Comparison of ENCODE assay signal across 25 mouse cellular contexts in the genomic region with DNA sequence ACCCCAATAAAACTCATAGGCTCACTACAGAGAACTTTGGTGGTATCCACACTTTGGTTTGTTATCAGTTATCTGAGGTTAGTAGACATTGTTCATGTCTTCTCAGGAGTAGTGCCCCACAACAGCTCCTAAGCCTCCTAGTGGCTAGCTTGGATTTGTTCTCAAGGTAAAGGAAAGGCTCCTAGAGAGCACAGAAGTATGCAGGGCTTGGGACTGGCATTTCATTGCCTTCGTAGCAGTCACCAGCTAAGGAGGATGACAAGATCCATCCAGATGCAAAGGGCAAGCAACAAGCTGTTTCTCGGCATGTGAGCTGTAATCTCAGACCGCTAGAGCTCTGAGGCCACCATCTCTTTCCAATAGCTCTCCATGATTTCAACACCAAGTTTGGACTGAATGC. TPM values are rescaled to one million over a fixed set of nuclear protein-coding genes. Genes with fewer than 3 reads are reported as not detected.
DNase-seq lines count a peak whose midpoint lies in the region; ATAC-seq and TF ChIP-seq lines count a peak whose summit lies in the region.
"Had no signal": no experiment of that assay in that cellular context is flagged by ENCODE, and none has a peak within 500 bp of the region (broad histone marks: within the 10 kb centered on the region; RNA-seq: fewer than 3 reads in every experiment).

No protein-coding gene starts in this region.

- H3K9ac ChIP-seq in intestine, postnatal 0 days (ENCODE audit: low read depth, low read length): no peak overlapping the region
- H3K9ac ChIP-seq: embryonic facial prominence, embryonic 13.5 days; embryonic facial prominence, embryonic 15.5 days; forebrain, embryonic 12.5 days had no signal

- WGBS in intestine, postnatal 0 days: 85% methylated on average over 3 of the region's 3 CpGs

- no peak overlapping the region for H3K4me3 ChIP-seq in intestine, postnatal 0 days (ENCODE audit: low read depth, low read length)
- H3K4me3 ChIP-seq: embryonic facial prominence, embryonic 13.5 days; embryonic facial prominence, embryonic 15.5 days; erythroblast, embryonic 14.5 days; forebrain, embryonic 10.5 days; forebrain, embryonic 12.5 days had no signal

- TF ChIP-seq CTCF in intestine, postnatal 0 days (IDR thresholded peaks at IDR 0.05; ENCODE audit: low read depth): no peak

- no peak overlapping the region for H3K4me2 ChIP-seq in intestine, postnatal 0 days (replicated peaks; ENCODE audit: low read depth)
- H3K4me2 ChIP-seq: embryonic facial prominence, embryonic 13.5 days; embryonic facial prominence, embryonic 15.5 days; forebrain, embryonic 12.5 days had no signal

- H3K4me1 ChIP-seq in intestine, postnatal 0 days (replicated peaks; ENCODE audit: control insufficient read depth, insufficient read depth, low read length): no peaks in the 10 kb centered on the region
- H3K4me1 ChIP-seq: embryonic facial prominence, embryonic 13.5 days; embryonic facial prominence, embryonic 15.5 days; forebrain, embryonic 10.5 days; forebrain, embryonic 12.5 days had no signal

- no peak overlapping the region for H3K27ac ChIP-seq in intestine, postnatal 0 days (ENCODE audit: low read depth, low read length)
- H3K27ac ChIP-seq: embryonic facial prominence, embryonic 13.5 days; embryonic facial prominence, embryonic 15.5 days; forebrain, embryonic 10.5 days; forebrain, embryonic 12.5 days had no signal

- no peak for ATAC-seq in intestine, postnatal 0 days
- ATAC-seq: activated CD4-positive, CD25-positive, alpha-beta regulatory T cell, adult 4 months; CD4-positive, CD25-positive, alpha-beta regulatory T cell, adult 4 months; forebrain, embryonic 14.5 days; forebrain, embryonic 16.5 days; Patski had no signal

- H3K9me3 ChIP-seq in intestine, postnatal 0 days (ENCODE audit: control insufficient read depth): no peaks in the 10 kb centered on the region
- H3K9me3 ChIP-seq: embryonic facial prominence, embryonic 13.5 days; embryonic facial prominence, embryonic 15.5 days; forebrain, embryonic 10.5 days; forebrain, embryonic 12.5 days had no signal

- H3K27me3 ChIP-seq in intestine, postnatal 0 days (replicated peaks; ENCODE audit: control insufficient read depth, insufficient read depth, low read length): no peaks in the 10 kb centered on the region
- H3K27me3 ChIP-seq: Patski had no signal

- DNase-seq in ES-CJ7 (ENCODE audit: low read depth, low spot score): peak; percentile 49
- DNase-seq in R1 (ENCODE audit: low read depth, low spot score): peak; percentile 55
- peak; percentile 19 for DNase-seq in adipocyte (ENCODE audit: low spot score)
- no peak for DNase-seq in frontal cortex, adult 2 months (ENCODE audit: extremely low spot score in 1 of 2, low spot score in 1 of 2)
- DNase-seq: adrenal gland, postnatal 25 days; B cell, adult 2 months; cerebellum, adult 11 months; cerebellum, adult 18-20 months; cerebellum, adult 8-10 months; cerebellum, adult 9-11 months; cerebellum, postnatal 14 days; cerebellum, postnatal 36 days; embryo, embryonic 11 days had no signal

- no peaks in the 10 kb centered on the region for H3K36me3 ChIP-seq in intestine, postnatal 0 days (ENCODE audit: control insufficient read depth, insufficient read depth)
- H3K36me3 ChIP-seq: embryonic facial prominence, embryonic 13.5 days; embryonic facial prominence, embryonic 15.5 days; forebrain, embryonic 10.5 days; forebrain, embryonic 12.5 days had no signal

RNA-seq across cellular contexts. Expression of a gene that starts 14.4 kb away (rescaled TPM):
- not detected in 2 replicates for polyA plus RNA-seq in intestine, postnatal 0 days (2015; fragmentation: Nextera tagmentation; extraction: Ambion mirVana)
- polyA plus RNA-seq in frontal cortex, adult 2 months (2012; rRNA removed): 0.74 and 0.86 TPM in 2 replicates
- polyA plus RNA-seq: activated CD4-positive, CD25-positive, alpha-beta regulatory T cell, adult 4 months; adrenal gland, adult 2 months; CD4-positive, CD25-positive, alpha-beta regulatory T cell, adult 4 months; embryonic facial prominence, embryonic 13.5 days; embryonic facial prominence, embryonic 15.5 days; erythroblast, embryonic 14.5 days; Patski had no signal

Comparison
In these comparisons a context has a peak if more than half of its experiments do, and no peak if none do; other contexts are left out.
1. DNase-seq: peak in ES-CJ7 (single experiment), R1 (single experiment) and adipocyte (single experiment); none in frontal cortex, adult 2 months (0 of 2).